Mouse (Mus musculus) adrenal gland, postnatal 36 days (tissue): Measurements from ENCODE around the gene Vwc2l. TPM values are rescaled to one million over a fixed set of nuclear protein-coding genes. Genes with fewer than 3 reads are reported as not detected.

Source experiments
- DNase-seq, 2 experiments: peaks; one replicate each; pipeline ENCODE4 v3.0.0; 2021; ENCODE audit warnings: mixed read lengths in 1 of 2
- long read RNA-seq, 2 experiments: library from polyadenylated mRNA; stranded (forward); transcript quantifications; one replicate each; pipeline ENCODE4 v2.0.0; 2021; ENCODE audit warnings: borderline sequencing depth in 2 of 2
- total RNA-seq, 2 experiments: library from RNA; stranded (reverse); gene quantifications; 2 replicates each; pipeline ENCODE4 v1.2.3; 2021

Gene Vwc2l
- under 1 TPM in 1 of 2 experiments, not detected in 1; 0.07 TPM for total RNA-seq
- long read RNA-seq, experiment 1, result 0 reads
- long read RNA-seq, experiment 2, result 0 reads

- peak; percentile 70 to 71 for DNase-seq
Measured at GRCm38 (mm10) chr1:70725655-70726066, at the start of gene Vwc2l. TSS of gene Vwc2l (plus strand) at chr1:70725715.

- DNase-seq, result peak in 1 of 2 experiments; percentile 4
Measured at GRCm38 (mm10) chr1:70692529-70692928, 33.0 kb upstream of the Vwc2l start.

DNA sequence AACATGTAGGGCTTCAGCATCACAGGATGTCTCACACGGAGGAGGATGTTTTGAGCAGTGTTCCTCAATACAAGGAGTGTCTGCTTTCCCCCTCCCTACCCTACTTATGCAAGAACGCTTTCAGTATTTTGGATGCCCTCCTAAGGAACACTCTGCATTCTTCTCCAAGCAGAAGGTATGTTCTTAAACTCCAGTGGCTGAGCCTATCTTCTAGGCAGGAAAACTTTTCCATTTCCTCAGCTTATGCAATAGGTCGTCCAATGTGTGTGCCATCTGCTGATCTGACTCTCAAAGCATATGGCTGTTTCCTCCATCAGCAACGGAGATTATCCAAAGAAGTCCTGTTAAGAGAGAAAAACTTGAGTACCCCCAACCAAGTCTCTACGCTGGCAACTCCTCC, 25.2 kb upstream of the Vwc2l start:
- DNase-seq, result no peak

- DNase-seq, result no peak
Measured at GRCm38 (mm10) chr1:70703934-70704333, 21.6 kb upstream of the Vwc2l start.

GRCm38 (mm10) chr1:70705821-70706220, 19.7 kb upstream of the Vwc2l start:
- DNase-seq, result no peak

- DNase-seq, result no peak
Measured at GRCm38 (mm10) chr1:70725045-70725444, 470 bp upstream of the Vwc2l start.

DNA sequence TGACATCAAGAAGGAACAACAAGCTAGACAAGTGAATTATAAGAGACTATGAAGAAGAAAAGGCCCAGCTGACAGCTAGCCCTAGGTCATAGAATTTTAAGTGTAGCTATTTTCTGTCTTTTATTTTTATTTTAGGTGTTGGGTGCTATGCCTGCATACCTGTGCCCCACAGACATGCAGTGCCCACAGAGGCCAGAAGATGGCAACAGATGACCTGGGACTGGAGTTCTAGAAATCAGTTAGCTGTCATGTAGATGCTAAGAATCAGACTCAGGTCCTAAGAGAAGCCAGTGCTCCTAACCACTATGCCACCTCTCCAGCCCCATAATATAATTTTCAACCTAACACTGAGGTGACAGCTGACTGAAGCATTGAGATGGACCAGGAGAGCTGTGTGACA, 61.6 kb downstream of the Vwc2l start:
- DNase-seq, result peak in 1 of 2 experiments; percentile 0

- no peak for DNase-seq
Measured at GRCm38 (mm10) chr1:70791636-70792035, 66.1 kb downstream of the Vwc2l start.

GRCm38 (mm10) chr1:70795094-70795493, 69.6 kb downstream of the Vwc2l start:
- no peak for DNase-seq

DNA sequence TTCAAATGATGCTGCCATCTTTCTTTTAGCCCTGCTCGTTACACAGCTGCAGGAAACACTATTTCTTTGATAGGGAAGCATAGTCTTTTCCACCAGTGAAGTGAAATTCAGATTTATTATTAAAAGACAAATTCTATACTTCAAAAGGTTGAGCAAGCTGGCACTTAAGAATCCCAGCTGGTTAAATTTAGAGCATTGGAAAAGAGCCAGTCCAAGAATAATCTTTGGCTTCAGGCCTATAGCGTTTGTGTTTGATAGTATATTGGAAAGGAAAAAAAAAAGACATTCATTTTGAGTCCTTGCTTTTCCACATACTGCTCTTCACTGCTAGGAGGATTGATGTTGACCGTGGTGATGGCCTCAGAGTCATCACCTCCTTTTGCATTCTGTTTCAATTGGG, 77.9 kb downstream of the Vwc2l start:
- DNase-seq, result no peak

GRCm38 (mm10) chr1:70823111-70823510, 97.6 kb downstream of the Vwc2l start:
- no peak for DNase-seq

GRCm38 (mm10) chr1:70833262-70833661, 107.7 kb downstream of the Vwc2l start:
- DNase-seq, result no peak

DNA sequence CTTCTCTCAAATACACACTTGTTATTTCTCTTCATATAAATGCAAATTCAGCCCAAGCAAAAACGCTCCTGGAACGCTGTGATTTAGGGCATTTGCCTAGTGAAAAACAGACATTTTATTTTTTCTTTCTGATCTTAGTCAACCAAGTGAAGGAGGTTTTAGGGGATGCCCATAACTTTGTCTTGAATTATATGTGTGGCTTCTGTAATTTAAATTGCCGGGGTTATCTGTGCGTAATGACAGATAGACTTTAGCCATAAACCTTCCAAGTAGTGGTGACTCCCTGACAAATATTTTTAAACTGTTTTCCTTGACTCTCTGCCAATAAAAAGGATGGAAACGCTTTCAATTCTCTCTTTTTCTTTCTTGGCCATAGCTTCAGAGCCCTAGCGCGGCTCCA, 116.7 kb downstream of the Vwc2l start:
- DNase-seq, result no peak

GRCm38 (mm10) chr1:70845276-70845675, 119.8 kb downstream of the Vwc2l start:
- DNase-seq, result no peak

- no peak for DNase-seq
Measured at GRCm38 (mm10) chr1:70851633-70852390, 126.3 kb downstream of the Vwc2l start.

- DNase-seq, result no peak
Measured at GRCm38 (mm10) chr1:70853446-70853845, 127.9 kb downstream of the Vwc2l start.

GRCm38 (mm10) chr1:70855912-70856311, 130.4 kb downstream of the Vwc2l start:
- DNase-seq, result no peak

DNA sequence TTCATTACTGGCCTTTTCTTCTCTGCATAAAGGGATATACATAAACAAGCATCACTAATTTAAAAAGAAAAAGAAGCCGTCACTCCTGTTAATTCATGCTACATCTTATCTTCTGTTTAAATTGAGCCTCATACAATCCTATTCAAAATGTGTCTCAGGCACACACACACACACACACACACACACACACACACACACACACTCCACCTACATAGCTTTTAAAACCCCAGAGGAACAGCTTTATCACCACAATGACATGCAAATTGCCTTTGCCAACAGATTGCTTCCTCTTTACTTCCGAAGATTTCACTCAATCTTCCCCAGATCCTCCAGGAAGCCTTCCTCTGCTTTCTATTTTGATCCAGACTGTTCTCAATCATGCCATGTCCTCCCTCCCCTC, 136.2 kb downstream of the Vwc2l start:
- DNase-seq, result no peak

DNA sequence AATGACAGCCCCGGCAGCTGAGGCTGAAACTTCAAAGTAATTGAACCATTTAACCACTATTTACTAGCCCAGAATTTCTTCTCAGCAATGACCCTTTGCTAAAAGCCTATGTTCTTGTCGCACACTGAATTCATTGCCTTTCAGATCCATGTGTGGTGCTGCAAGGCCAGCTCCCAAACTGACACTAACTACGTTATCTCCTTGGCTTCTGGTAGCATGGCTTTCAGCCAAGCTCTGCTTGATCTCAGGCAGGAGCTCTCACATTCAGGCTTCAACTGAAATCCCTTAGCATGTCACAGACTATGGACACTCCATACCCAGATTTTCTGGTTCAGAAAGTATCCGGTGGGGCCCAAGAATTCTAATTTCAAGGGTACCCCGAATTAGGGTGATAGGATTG, 140.6 kb downstream of the Vwc2l start:
- peak; percentile 56 to 62 for DNase-seq

DNA sequence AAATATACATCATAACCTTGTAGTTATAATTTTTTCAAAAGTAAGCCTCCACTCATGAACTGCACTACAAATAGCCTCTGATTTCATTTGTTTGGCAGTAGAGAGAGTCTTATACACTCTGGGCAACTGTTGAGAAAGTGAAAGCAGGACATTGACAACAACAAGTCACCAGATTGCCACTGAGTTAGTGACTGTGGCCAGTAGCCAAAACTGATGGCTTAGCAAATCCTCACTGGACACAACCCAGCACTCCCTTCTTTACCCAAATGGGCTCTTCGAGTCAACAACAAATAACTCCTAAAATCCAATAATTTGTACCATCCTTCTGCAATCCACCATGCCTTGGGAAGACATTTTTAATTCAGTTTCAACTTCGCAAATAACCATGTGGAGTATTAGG, 155.0 kb downstream of the Vwc2l start:
- DNase-seq, result no peak

DNA sequence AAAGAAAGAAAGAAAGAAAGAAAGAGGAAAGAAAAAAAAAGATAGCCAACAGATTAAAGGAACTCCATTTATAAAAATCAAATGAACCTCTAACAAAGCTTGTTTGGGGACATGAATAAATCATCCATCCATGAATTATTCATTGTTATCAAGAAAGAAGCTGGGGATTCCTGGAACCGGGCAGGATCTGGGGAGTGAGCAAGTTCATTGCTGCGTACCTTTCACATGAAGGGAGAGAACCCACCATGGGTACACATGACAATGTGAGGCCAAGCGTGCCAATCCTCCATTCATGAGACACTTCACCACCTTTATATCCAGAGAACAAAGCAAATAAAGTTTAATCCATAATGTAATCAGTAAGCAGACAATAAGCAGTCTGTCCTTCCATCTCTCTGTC, 155.8 kb downstream of the Vwc2l start:
- DNase-seq, result no peak

GRCm38 (mm10) chr1:70884156-70884555, 158.6 kb downstream of the Vwc2l start:
- DNase-seq, result no peak

- no peak for DNase-seq
Measured at GRCm38 (mm10) chr1:70902311-70902710, 176.8 kb downstream of the Vwc2l start.

DNA sequence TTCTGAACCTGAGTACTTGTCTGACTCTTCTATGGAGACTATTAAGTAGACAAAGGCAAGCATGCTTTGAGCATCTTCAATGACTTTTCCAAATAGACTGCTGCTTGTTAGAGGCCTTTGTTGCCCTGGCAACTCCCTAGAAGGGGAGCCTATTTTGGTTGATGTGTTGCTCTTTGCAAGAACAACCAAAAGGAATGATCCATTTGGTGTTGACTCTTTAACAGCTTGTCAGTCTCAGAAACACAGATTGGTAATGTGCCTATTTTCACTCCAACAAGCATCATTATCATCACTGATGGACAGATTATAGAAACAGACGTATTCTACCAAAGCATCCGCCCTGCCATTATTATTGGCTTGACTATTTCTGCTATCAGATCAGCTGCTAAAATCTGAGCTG, 181.9 kb downstream of the Vwc2l start:
- DNase-seq, result no peak
